Mouse (Mus musculus) cortical plate, adult 2 months (tissue): ENCODE results near the gene Hsd11b1.

Experiments used
- CTCF ChIP-seq: fragments of 200-500 bp; IDR thresholded peaks from 2 replicates; pipeline ENCODE4 v1.5.1; 2011; ENCODE audit warnings: mild to moderate bottlenecking, control low read depth, low read length; ENCODE audit not compliant: insufficient read depth; ENCODE audit errors: extremely low read depth
- POLR2A ChIP-seq: fragments of 200-500 bp; IDR thresholded peaks from 2 replicates; pipeline ENCODE4 v1.6.1; 2011; ENCODE audit warnings: mild to moderate bottlenecking, low read length, control low read depth; ENCODE audit not compliant: insufficient read depth; ENCODE audit errors: extremely low read depth

GRCm38 (mm10) chr1:193301216-193302092, 37.6 kb upstream of the Hsd11b1 start:
- TF ChIP-seq POLR2A (no peak), CTCF (no peak)
